Mouse (Mus musculus) left cerebral cortex, adult 6 months (tissue): Measurements from ENCODE around the gene Ppp2r5b. TPM values are rescaled to one million over a fixed set of nuclear protein-coding genes. Genes with fewer than 3 reads are reported as not detected.

Experiments
- long read RNA-seq, 2 experiments: library from polyadenylated mRNA; unstranded; transcript quantifications; one replicate each; pipeline ENCODE4 v2.0.0; 2019 to 2020
- polyA plus RNA-seq: library from polyadenylated mRNA; unstranded; fragments of <200 nt; fragmentation: Nextera tagmentation; gene quantifications from 2 replicates; pipeline ENCODE4 v1.2.3, GENCODE M21; 2021

Gene Ppp2r5b
- polyA plus RNA-seq: 32.1 and 73.3 TPM in 2 replicates
- long read RNA-seq, experiment 1, transcript Ppp2r5b-201 (14 exons, 2,742 nt): major isoform, 500 of 648 reads
- long read RNA-seq, experiment 1, partial matches to known transcripts: 65 of 648 reads
- long read RNA-seq, experiment 1, other reads (novel, unspliced or antisense): 83 of 648 reads
- long read RNA-seq, experiment 2, transcript Ppp2r5b-201 (14 exons, 2,742 nt): major isoform, 25 of 62 reads
- long read RNA-seq, experiment 2, partial matches to known transcripts: 20 of 62 reads
- long read RNA-seq, experiment 2, other reads (novel, unspliced or antisense): 17 of 62 reads

GRCm38 (mm10) chr19:6235084-6236052 lies at the start of gene Ppp2r5b:
Ppp2r5b (minus strand) TSS chr19:6235872.

GRCm38 (mm10) chr19:6276426-6277421 lies 41.1 kb upstream of the Ppp2r5b start, which contains the start of gene Ehd1:
Ehd1 (plus strand) TSS chr19:6276725.

GRCm38 (mm10) chr19:6241274-6242107 lies 5.8 kb upstream of the Ppp2r5b start, which contains the start of gene Atg2a:
Atg2a (plus strand) TSS chr19:6241668.

GRCm38 (mm10) chr19:6226135-6226534 lies 9.5 kb downstream of the Ppp2r5b start, which contains the start of gene Gpha2:
Gpha2 (plus strand) TSS chr19:6226380.

GRCm38 (mm10) chr19:6184131-6184530 lies 51.5 kb downstream of the Ppp2r5b start, which contains the start of gene Majin:
Majin (plus strand) TSS chr19:6184388.

Other genes with a start within 250 kb of the Ppp2r5b start
- not detected in 2 replicates for gene Slc22a20, start 249.7 kb downstream of the Ppp2r5b start, polyA plus RNA-seq
- gene Capn1, start 220.0 kb downstream of the Ppp2r5b start, polyA plus RNA-seq: 1.5 and 7.2 TPM in 2 replicates
- 28.4 and 36.3 TPM in 2 replicates for gene Syvn1, start 189.3 kb downstream of the Ppp2r5b start, polyA plus RNA-seq
- 48.7 and 64.5 TPM in 2 replicates for gene Mrpl49, start 178.1 kb downstream of the Ppp2r5b start, polyA plus RNA-seq
- gene Fau, start 178.0 kb downstream of the Ppp2r5b start, polyA plus RNA-seq: 3,354 and 3,515 TPM in 2 replicates
- 65.8 and 70.2 TPM in 2 replicates for gene Znhit2, start 174.7 kb downstream of the Ppp2r5b start, polyA plus RNA-seq
- 19.1 and 28.0 TPM in 2 replicates for gene Tm7sf2, start 167.5 kb downstream of the Ppp2r5b start, polyA plus RNA-seq
- gene Vps51, start 158.6 kb downstream of the Ppp2r5b start, polyA plus RNA-seq: 66.0 and 72.3 TPM in 2 replicates
- gene Tmem262, start 155.8 kb downstream of the Ppp2r5b start, polyA plus RNA-seq: not detected in 2 replicates
- gene Gm28374, start 153.6 kb downstream of the Ppp2r5b start, polyA plus RNA-seq: 0.30 and 0.31 TPM in 2 replicates
- gene Zfpl1, start 150.9 kb downstream of the Ppp2r5b start, polyA plus RNA-seq: 55.1 and 67.5 TPM in 2 replicates
- 0.08 and 0.12 TPM in 2 replicates for gene Cdca5, start 150.9 kb downstream of the Ppp2r5b start, polyA plus RNA-seq
- gene AC131692.1, start 141.5 kb downstream of the Ppp2r5b start, polyA plus RNA-seq: not detected in 2 replicates
- gene Naaladl1, start 130.1 kb downstream of the Ppp2r5b start, polyA plus RNA-seq: 0.07 and 0.18 TPM in 2 replicates
- gene Sac3d1, start 117.2 kb downstream of the Ppp2r5b start, polyA plus RNA-seq: 48.7 and 63.2 TPM in 2 replicates
- 63.9 and 70.7 TPM in 2 replicates for gene Snx15, start 107.6 kb downstream of the Ppp2r5b start, polyA plus RNA-seq
- 0.19 TPM in 1 of 2 replicates, not detected in the other for gene Batf2, start 94.9 kb downstream of the Ppp2r5b start, polyA plus RNA-seq
- 175 and 184 TPM in 2 replicates for gene Arl2, start 94.3 kb downstream of the Ppp2r5b start, polyA plus RNA-seq
- gene Majin, start 51.5 kb downstream of the Ppp2r5b start, polyA plus RNA-seq: not detected in 2 replicates
- gene Gpha2, start 9.5 kb downstream of the Ppp2r5b start, polyA plus RNA-seq: not detected in 2 replicates
- 6.0 and 7.8 TPM in 2 replicates for gene Atg2a, start 5.8 kb upstream of the Ppp2r5b start, polyA plus RNA-seq
- 17.3 and 24.9 TPM in 2 replicates for gene Ehd1, start 40.9 kb upstream of the Ppp2r5b start, polyA plus RNA-seq
- gene Cdc42bpg, start 70.6 kb upstream of the Ppp2r5b start, polyA plus RNA-seq: 0.04 and 0.33 TPM in 2 replicates
- gene Men1, start 99.1 kb upstream of the Ppp2r5b start, polyA plus RNA-seq: 26.7 and 28.0 TPM in 2 replicates
- 32.7 and 67.3 TPM in 2 replicates for gene Map4k2, start 105.3 kb upstream of the Ppp2r5b start, polyA plus RNA-seq
- gene Sf1, start 127.8 kb upstream of the Ppp2r5b start, polyA plus RNA-seq: 44.7 and 74.4 TPM in 2 replicates
- 9.9 and 12.2 TPM in 2 replicates for gene Pygm, start 148.5 kb upstream of the Ppp2r5b start, polyA plus RNA-seq
- gene Rasgrp2, start 163.5 kb upstream of the Ppp2r5b start, polyA plus RNA-seq: 40.3 and 56.1 TPM in 2 replicates
- 79.9 and 119 TPM in 2 replicates for gene Nrxn2, start 182.9 kb upstream of the Ppp2r5b start, polyA plus RNA-seq